Mouse (Mus musculus) neutrophil, adult 5-6 weeks (primary cell): ENCODE measurements around the gene Zfp592. TPM values are rescaled to one million over a fixed set of nuclear protein-coding genes. Genes with fewer than 3 reads are reported as not detected.
"Not testable (repeated sequence)": the region's sequence is repeated elsewhere in the genome, so short reads cannot be mapped to it uniquely, and the experiment has no call there.

Experiments used
- ATAC-seq: fragments of 151-379, 151-347 bp; 2 replicates; pipeline ENCODE4 v1.8.0; 2017; ENCODE audit warnings: mild to moderate bottlenecking, moderate TSS enrichment; ENCODE audit not compliant: insufficient number of reproducible peaks, poor library complexity, low FRiP score, severe bottlenecking; ENCODE audit errors: extremely low read depth
- total RNA-seq: library from RNA; stranded (forward); fragments of 200-1000 nt; gene quantifications from 2 replicates; pipeline ENCODE4 v1.2.3, GENCODE M21; 2017

Gene Zfp592
- total RNA-seq, result 63.6 and 69.0 TPM in 2 replicates

GRCm38 (mm10) chr7:80992980-80993833, at the start of gene Zfp592:
Zfp592 (plus strand) TSS chr7:80993681.
- ATAC-seq, result peak; percentile 43

DNA sequence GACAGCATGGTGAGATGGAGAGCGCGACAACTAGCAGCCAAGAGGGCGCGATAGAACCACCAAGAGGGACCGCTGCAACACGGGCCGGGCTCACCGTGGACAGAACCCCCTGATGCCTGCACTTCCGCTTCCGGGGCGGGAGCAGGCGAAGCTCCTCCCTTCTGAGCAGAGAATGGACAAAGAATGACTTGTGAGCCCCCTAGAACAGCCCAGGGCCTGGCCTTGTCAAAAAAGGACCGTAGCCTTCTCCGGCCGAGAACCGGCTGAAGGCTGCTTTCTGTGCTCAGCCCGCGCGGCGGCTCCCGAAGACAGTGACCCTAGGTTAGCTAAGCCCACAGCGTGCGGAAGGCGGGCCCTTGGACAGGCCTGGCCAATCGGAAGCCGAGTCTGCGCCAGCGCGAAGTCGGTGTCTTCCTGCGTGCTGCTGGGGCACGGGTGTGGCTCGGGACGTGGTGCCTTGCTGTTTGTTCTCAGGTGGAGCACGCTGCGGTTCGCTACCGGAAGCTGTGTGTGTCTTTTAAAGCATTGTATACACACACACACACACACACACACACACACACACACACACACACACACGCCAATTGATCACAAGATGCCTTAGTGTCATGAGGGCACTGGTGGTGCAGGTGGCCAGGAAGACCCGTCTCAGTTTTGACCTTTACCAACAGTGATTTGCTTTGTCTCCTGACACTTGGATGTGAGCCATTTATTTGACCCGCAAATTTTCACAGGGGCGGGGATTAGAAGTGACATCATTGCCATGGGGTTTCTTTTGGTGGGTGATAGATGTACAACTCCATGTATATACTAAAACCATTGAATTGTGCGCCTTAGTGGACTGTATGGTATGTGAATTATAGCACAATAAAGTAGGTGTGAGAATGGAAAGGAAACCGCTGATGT, 45.8 kb upstream of the Zfp592 start, which contains the start of gene Sec11a:
Sec11a (minus strand) TSS at position 336 of the 906 bp plus-strand sequence.
- peak; percentile 95 for ATAC-seq

DNA sequence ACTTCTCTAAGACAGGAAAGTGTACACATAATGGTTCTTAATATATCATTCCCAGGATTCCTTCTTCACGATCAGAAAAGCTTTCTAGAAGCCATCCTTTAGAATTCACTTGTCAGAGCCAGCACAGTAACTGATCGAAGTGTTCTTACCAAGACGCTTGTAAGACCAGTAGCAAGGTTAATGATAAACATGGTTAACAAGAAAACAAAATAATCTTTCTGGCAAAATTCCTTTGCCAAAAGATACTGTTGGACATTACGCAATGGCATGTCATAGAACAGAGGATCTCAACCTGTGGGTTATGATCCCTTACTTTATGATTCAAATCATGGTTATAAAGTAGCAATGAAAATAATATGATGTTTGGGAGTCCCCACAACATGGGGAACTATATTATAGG, 42.0 kb upstream of the Zfp592 start:
- no peak for ATAC-seq

GRCm38 (mm10) chr7:80952140-80952539, 41.3 kb upstream of the Zfp592 start:
- ATAC-seq, result no peak

GRCm38 (mm10) chr7:80954251-80954650, 39.2 kb upstream of the Zfp592 start:
- no peak for ATAC-seq

- ATAC-seq, result no peak
These were observed 36.6 kb upstream of the Zfp592 start for GRCm38 (mm10) chr7:80956891-80957290.

- ATAC-seq, result no peak
These were observed 34.5 kb upstream of the Zfp592 start for GRCm38 (mm10) chr7:80959003-80959402.

- no peak for ATAC-seq
These were observed 30.7 kb upstream of the Zfp592 start for GRCm38 (mm10) chr7:80962799-80963198.

DNA sequence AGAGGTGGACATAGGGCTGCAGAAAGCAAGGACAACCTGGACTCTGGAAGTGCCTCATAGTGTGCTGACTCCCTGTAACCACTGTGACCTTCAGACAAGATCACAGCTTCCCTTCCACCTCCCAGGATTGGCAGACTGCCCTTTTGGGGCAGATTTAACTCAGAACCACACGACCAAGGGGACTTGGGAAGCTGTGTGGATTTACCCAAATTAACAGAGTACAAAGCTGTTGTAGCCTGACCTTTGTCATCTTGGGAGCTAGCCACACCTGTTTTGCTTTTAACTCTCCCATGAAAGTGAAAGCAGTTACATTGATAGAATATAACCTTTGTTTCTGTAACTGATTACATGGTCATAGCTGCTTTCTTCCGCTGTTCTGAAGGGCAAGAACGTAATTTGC, 22.6 kb upstream of the Zfp592 start:
- ATAC-seq, result no peak

DNA sequence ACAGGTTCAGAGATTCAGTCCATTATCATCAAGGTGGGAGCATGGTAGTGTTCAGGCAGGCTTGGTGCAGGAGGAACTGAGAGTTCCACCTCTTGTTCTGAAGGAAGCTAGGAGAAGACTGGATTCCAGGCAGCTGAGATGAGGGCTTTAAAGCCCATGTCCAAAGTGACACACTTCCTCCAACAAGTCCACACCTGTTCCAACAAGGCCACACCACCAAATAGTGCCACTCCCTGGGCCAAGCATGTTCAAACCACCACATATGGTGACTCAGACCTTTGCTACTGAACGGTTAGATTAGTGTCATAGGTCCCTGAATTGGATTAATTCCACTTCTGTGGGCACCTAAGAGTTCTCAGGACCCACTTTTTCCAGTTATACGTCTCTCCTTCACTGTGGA, 22.1 kb upstream of the Zfp592 start:
- ATAC-seq, result no peak

- ATAC-seq, result no peak
These were observed 21.4 kb upstream of the Zfp592 start for GRCm38 (mm10) chr7:80972082-80972481.

GRCm38 (mm10) chr7:80972920-80973637, 20.4 kb upstream of the Zfp592 start:
- ATAC-seq, result not testable (repeated sequence)

- not testable (repeated sequence) for ATAC-seq
These were observed 19.9 kb upstream of the Zfp592 start for GRCm38 (mm10) chr7:80973638-80974015.

DNA sequence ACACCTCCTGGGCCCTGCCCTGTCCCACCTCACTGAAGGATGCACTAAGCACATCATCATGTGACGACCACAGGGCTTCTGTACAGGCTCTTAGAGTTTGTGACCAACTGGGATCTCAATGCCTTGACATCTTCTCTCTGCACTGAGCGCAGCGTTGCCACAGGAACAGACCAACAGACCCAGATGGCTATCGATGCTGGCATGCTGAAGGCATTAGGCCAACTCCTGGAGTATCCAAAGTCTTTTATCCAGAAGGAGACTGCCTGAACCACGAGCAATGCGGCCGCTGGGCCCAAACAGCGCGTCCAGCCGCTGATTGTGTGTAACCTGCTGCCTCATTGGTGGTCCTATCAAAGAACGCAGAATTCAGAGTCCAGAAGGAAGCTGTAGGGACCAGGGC, 12.9 kb upstream of the Zfp592 start:
- no peak for ATAC-seq

GRCm38 (mm10) chr7:80986458-80987187, 6.9 kb upstream of the Zfp592 start:
- ATAC-seq, result peak; percentile 43; the same call in 1 of the 2 replicates

DNA sequence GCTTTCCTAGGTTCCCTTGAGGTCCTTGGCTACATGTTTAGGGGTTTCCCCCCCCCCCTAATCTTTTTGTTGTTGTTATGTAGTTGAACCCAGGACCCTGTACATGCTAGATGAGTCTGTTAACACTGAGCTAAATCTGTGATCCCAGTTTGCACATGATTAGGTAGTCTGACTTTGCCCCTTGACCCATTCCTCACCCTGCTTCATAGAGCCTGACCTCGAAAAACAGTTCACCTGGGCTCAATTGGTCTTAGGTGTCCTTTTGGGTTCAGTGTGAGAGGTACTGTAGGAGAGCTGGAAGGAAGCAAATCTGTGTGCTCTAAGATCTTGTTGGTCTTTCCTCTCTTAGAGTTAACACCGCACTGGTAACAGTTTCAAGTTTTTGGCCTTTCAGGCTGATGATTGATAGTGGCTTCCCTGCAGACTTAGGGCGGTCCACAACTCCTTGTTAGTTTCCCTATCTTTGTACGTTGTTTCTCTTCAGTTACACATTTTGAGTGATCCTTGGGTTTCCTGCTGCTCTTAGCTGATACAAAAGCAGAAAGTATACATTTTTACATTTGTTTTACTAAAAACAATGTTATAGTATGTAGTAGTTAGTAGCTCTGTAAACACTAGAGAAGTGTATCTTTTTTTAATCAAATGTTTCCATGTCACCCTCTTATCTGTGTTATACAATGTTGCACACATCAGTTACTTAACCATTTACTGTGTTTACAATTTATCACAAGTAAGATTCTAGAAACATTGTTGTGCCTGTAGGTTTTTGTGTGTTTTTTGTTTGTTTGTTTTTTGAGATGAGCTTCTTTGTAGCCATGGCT, 5.5 kb upstream of the Zfp592 start:
- no peak for ATAC-seq

DNA sequence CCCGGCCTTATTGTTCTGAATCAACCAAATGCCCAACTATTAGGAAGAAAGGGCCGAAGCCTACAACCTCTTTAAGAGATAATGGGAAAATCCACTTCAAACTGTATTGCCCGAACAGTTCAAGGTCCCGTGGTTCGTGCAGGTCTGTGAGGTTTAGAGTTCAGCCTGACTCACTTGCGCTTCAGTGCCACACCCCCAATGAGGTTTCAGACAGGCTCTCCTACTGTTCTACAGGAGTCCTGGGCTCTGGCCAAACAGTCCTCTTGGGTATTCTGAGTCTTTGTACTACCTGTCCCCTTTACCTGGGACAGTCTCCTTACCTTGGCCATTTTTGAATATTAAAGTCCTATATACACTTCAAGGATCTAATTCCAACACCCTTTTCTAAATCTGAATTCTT, 3.2 kb upstream of the Zfp592 start:
- ATAC-seq, result no peak

- no peak for ATAC-seq
These were observed 1.9 kb upstream of the Zfp592 start for GRCm38 (mm10) chr7:80991589-80991988.
